Mouse (Mus musculus): Measurements from ENCODE around the gene Cadm3. TPM values are rescaled to one million over a fixed set of nuclear protein-coding genes. Genes with fewer than 3 reads are reported as not detected.

The Cadm3 gene
- polyA plus RNA-seq, 1 experiment from 2014 or later = 1.1 TPM

- peaks cover 3% of the 10 kb centered on the region; the same call in 1 of the 2 replicates for H3K27me3 ChIP-seq (replicated peaks)
- H3K4me3 ChIP-seq = no peak overlapping the region
- no peaks in the 10 kb centered on the region; the same call in 1 of the 2 replicates for H3K36me3 ChIP-seq
- H3K9me3 ChIP-seq (replicated peaks) = no peaks in the 10 kb centered on the region
- peak; percentile 85 for ATAC-seq
- H3K9ac ChIP-seq = peak overlapping the region; percentile 22; the same call in 1 of the 2 replicates
- peak overlapping the region; percentile 44 for H3K4me2 ChIP-seq
- WGBS (ENCODE audit: insufficient replicate concordance) = 58% methylated on average over 7 of the region's 7 CpGs
- peaks cover 41% of the 10 kb centered on the region for H3K4me1 ChIP-seq
- H3K27ac ChIP-seq = peak overlapping the region; percentile 83
Measured at GRCm38 (mm10) chr1:173355107-173355846, 12.2 kb downstream of the Cadm3 start.

- ATAC-seq = peak; percentile 87
- H3K9me3 ChIP-seq (replicated peaks) = no peaks in the 10 kb centered on the region
- peaks cover 7% of the 10 kb centered on the region; the same call in 1 of the 2 replicates for H3K27me3 ChIP-seq (replicated peaks)
- peak within 1 kb of the TSS; percentile 71 for H3K9ac ChIP-seq
- peaks cover 58% of the 10 kb centered on the region for H3K4me1 ChIP-seq
- H3K36me3 ChIP-seq = no peaks in the 10 kb centered on the region; the same call in 1 of the 2 replicates
- H3K4me2 ChIP-seq = peak within 1 kb of the TSS; percentile 84
- 10% methylated on average over 10 of the region's 10 CpGs for WGBS (ENCODE audit: insufficient replicate concordance)
- peak within 1 kb of the TSS; percentile 83 for H3K27ac ChIP-seq
- peak within 1 kb of the TSS; percentile 60 for H3K4me3 ChIP-seq
Measured at GRCm38 (mm10) chr1:173350372-173350957, 17.0 kb downstream of the Cadm3 start, which contains the start of gene Aim2. TSS of gene Aim2 (plus strand) at chr1:173350879.

DNA sequence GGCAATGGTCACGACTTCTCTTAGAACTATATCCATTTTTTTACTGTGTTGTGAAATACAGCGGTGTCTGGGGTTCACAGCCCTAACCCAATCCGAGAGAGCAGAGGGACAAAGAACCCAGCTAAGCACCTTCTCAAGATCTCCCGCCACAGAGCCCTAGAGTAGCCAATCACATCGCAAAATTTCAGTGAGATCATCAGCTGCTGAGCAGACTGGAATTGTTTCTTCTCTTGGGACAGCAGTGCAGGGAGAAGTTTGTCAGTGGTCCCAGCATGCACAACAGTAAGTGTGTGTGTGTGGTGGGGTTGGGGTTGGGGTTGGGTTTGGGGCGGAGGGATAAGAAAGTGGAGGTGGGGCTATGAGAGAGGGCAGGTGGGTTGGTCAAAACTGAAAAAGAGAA lies 17.5 kb downstream of the Cadm3 start:
- peak overlapping the region; percentile 84 for H3K4me2 ChIP-seq
- H3K36me3 ChIP-seq = no peaks in the 10 kb centered on the region; the same call in 1 of the 2 replicates
- H3K4me3 ChIP-seq = peak overlapping the region; percentile 60
- peaks cover 58% of the 10 kb centered on the region for H3K4me1 ChIP-seq
- no peaks in the 10 kb centered on the region for H3K9me3 ChIP-seq (replicated peaks)
- peak overlapping the region; percentile 71 for H3K9ac ChIP-seq
- ATAC-seq = peak; percentile 87
- H3K27me3 ChIP-seq (replicated peaks) = peaks cover 7% of the 10 kb centered on the region; the same call in 1 of the 2 replicates
- H3K27ac ChIP-seq = peak overlapping the region; percentile 83
- 3% methylated on average over 6 of the region's 6 CpGs for WGBS (ENCODE audit: insufficient replicate concordance)

GRCm38 (mm10) chr1:173349192-173349591 lies 18.3 kb downstream of the Cadm3 start:
- peaks cover 54% of the 10 kb centered on the region for H3K4me1 ChIP-seq
- H3K4me2 ChIP-seq = peak overlapping the region; percentile 84
- peaks cover 7% of the 10 kb centered on the region; the same call in 1 of the 2 replicates for H3K27me3 ChIP-seq (replicated peaks)
- no peaks in the 10 kb centered on the region for H3K9me3 ChIP-seq (replicated peaks)
- ATAC-seq = no peak
- no peak overlapping the region for H3K4me3 ChIP-seq
- peak overlapping the region; percentile 83; the same call in 1 of the 2 replicates for H3K27ac ChIP-seq
- no peak overlapping the region for H3K9ac ChIP-seq
- H3K36me3 ChIP-seq = no peaks in the 10 kb centered on the region; the same call in 1 of the 2 replicates
- WGBS (ENCODE audit: insufficient replicate concordance) = 47% methylated on average over 5 of the region's 5 CpGs

DNA sequence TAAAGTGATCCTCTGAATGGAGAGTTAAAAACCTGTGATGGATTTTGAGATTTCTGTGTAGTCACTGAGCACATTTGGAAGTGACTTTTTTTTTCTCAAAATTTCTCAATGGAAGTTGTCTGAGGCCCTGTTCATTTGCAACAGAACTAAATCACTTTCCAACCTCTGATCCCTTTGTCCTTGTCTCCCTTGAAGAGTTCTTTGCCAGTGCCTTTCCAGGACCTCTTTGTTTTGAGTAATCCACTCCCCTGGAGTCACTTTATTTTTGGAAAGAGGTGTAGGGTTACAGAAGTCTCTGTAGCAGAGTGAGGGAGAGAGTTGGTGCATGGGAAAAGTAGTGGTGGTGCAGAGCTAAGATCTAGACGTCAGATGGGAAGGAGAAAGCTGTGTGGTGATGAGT lies 19.0 kb downstream of the Cadm3 start:
- 0 out of 2 replicates have a peak overlapping the region, but pooled peaks have one; percentile 6 for H3K9ac ChIP-seq
- no peak for ATAC-seq
- no peaks in the 10 kb centered on the region for H3K9me3 ChIP-seq (replicated peaks)
- no peak overlapping the region for H3K27ac ChIP-seq
- H3K4me2 ChIP-seq = no peak overlapping the region
- no peaks in the 10 kb centered on the region; the same call in 1 of the 2 replicates for H3K36me3 ChIP-seq
- WGBS (ENCODE audit: insufficient replicate concordance) = 35% methylated on average over 1 of the region's 1 CpGs
- H3K4me3 ChIP-seq = no peak overlapping the region
- H3K27me3 ChIP-seq (replicated peaks) = peaks cover 7% of the 10 kb centered on the region; the same call in 1 of the 2 replicates
- peaks cover 53% of the 10 kb centered on the region for H3K4me1 ChIP-seq

- Histone ChIP-seq H3K4me1 (peaks cover 49% of the 10 kb centered on the region), H3K9me3 (replicated peaks) (no peaks in the 10 kb centered on the region), H3K36me3 (no peaks in the 10 kb centered on the region), H3K27ac (no peak overlapping the region), H3K9ac (peak overlapping the region; percentile 47; the same call in 1 of the 2 replicates), H3K4me2 (0 out of 2 replicates have a peak overlapping the region, but pooled peaks have one; percentile 6), H3K4me3 (no peak overlapping the region), H3K27me3 (replicated peaks) (peaks cover 7% of the 10 kb centered on the region; the same call in 1 of the 2 replicates)
- 59% methylated on average over 4 of the region's 4 CpGs for WGBS (ENCODE audit: insufficient replicate concordance)
- no peak for ATAC-seq
Measured at GRCm38 (mm10) chr1:173345112-173345511, 22.4 kb downstream of the Cadm3 start.

DNA sequence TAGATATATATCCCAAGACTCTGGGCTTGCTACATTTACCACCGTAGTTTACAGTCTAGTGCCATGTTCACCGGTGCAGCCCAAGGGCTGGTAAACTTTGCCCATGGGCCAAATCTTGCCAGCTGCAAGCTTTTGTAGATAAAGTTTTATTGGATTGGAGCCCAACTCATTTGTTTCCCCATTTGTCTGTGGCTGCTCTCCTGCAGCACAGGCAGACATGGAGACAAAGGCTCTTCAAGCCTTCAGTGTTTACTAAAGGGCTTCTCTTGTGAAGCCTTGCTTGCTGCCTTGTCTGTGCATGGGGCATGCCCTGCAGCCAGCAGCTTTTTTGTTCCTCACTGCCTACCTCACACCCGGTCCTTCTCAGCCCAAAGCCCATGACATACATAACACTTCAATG lies 23.6 kb downstream of the Cadm3 start:
- Histone ChIP-seq H3K4me2 (no peak overlapping the region), H3K36me3 (no peaks in the 10 kb centered on the region), H3K4me1 (peaks cover 45% of the 10 kb centered on the region), H3K4me3 (no peak overlapping the region), H3K9me3 (replicated peaks) (no peaks in the 10 kb centered on the region), H3K9ac (no peak overlapping the region), H3K27me3 (replicated peaks) (peaks cover 7% of the 10 kb centered on the region; the same call in 1 of the 2 replicates), H3K27ac (no peak overlapping the region)
- ATAC-seq = no peak
- WGBS (ENCODE audit: insufficient replicate concordance) = 75% methylated on average over 3 of the region's 3 CpGs

DNA sequence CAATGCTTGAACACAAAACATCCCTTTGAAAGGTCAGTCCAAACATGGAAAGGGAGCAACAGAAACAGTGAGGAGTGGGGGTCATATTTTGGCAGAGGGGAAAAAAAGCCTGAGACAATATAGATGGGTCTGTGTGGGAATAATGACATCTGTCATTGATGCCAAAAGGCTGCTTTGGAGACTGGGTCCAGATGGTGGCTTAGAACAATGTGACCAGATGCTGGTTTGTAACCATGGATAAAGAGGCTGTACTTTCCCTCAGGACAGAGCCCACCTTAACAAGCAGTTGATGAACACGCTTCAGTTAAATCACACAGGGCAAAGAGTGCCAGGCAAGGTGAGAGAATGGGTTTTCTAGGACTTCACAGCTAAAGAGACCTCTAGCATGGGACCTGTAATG lies 25.1 kb downstream of the Cadm3 start:
- WGBS (ENCODE audit: insufficient replicate concordance) = 76% methylated on average over 1 of the region's 1 CpGs
- H3K36me3 ChIP-seq = no peaks in the 10 kb centered on the region
- no peaks in the 10 kb centered on the region for H3K9me3 ChIP-seq (replicated peaks)
- no peak overlapping the region for H3K4me2 ChIP-seq
- ATAC-seq = no peak
- peaks cover 4% of the 10 kb centered on the region; the same call in 1 of the 2 replicates for H3K27me3 ChIP-seq (replicated peaks)
- peaks cover 43% of the 10 kb centered on the region for H3K4me1 ChIP-seq
- H3K4me3 ChIP-seq = no peak overlapping the region
- no peak overlapping the region for H3K27ac ChIP-seq
- no peak overlapping the region for H3K9ac ChIP-seq

DNA sequence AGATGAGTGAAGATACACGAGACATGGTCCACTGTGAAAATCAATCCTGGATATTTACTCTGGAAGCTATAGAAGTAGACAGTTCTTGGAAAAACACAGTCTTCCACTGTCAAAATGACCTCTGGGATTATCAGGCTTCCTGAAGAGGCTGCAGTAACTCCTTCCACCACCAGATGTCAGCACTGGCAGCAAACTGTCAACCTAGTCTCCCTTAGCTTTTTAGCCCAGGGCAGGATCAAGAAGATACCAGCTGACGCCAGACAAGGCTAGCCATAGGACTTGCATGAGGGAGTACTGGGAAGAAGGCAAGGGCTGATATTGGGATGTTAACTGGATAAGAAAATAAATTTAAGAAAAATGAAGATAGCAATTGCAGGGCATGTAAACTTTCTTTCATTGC lies 28.0 kb downstream of the Cadm3 start:
- Histone ChIP-seq H3K9me3 (replicated peaks) (no peaks in the 10 kb centered on the region), H3K9ac (no peak overlapping the region), H3K27ac (no peak overlapping the region), H3K27me3 (replicated peaks) (no peaks in the 10 kb centered on the region), H3K4me3 (no peak overlapping the region), H3K36me3 (no peaks in the 10 kb centered on the region), H3K4me1 (peaks cover 49% of the 10 kb centered on the region), H3K4me2 (no peak overlapping the region)
- 6% methylated on average over 2 of the region's 2 CpGs for WGBS (ENCODE audit: insufficient replicate concordance)
- ATAC-seq = peak; percentile 68

GRCm38 (mm10) chr1:173337008-173337407 lies 30.5 kb downstream of the Cadm3 start:
- H3K9me3 ChIP-seq (replicated peaks) = no peaks in the 10 kb centered on the region
- no peaks in the 10 kb centered on the region for H3K27me3 ChIP-seq (replicated peaks)
- ATAC-seq = no peak
- WGBS (ENCODE audit: insufficient replicate concordance) = 91% methylated on average over 10 of the region's 10 CpGs
- H3K27ac ChIP-seq = no peak overlapping the region
- H3K36me3 ChIP-seq = no peaks in the 10 kb centered on the region
- peaks cover 73% of the 10 kb centered on the region for H3K4me1 ChIP-seq
- no peak overlapping the region for H3K9ac ChIP-seq
- H3K4me3 ChIP-seq = no peak overlapping the region
- no peak overlapping the region for H3K4me2 ChIP-seq

GRCm38 (mm10) chr1:173335903-173336302 lies 31.6 kb downstream of the Cadm3 start:
- H3K4me2 ChIP-seq = peak overlapping the region; percentile 73
- H3K27ac ChIP-seq = peak overlapping the region; percentile 97
- ATAC-seq = no peak
- no peak overlapping the region for H3K4me3 ChIP-seq
- H3K9ac ChIP-seq = 0 out of 2 replicates have a peak overlapping the region, but pooled peaks have one; percentile 87
- no peaks in the 10 kb centered on the region for H3K27me3 ChIP-seq (replicated peaks)
- peaks cover 76% of the 10 kb centered on the region for H3K4me1 ChIP-seq
- no peaks in the 10 kb centered on the region for H3K9me3 ChIP-seq (replicated peaks)
- WGBS (ENCODE audit: insufficient replicate concordance) = 65% methylated on average over 11 of the region's 11 CpGs
- H3K36me3 ChIP-seq = no peaks in the 10 kb centered on the region
